Mouse (Mus musculus) layer of hippocampus, postnatal 10 days (tissue): ENCODE measurements around the gene Zfp946. TPM values are rescaled to one million over a fixed set of nuclear protein-coding genes. Genes with fewer than 3 reads are reported as not detected.

ENCODE experiments used
- DNase-seq, 2 experiments: peaks; one replicate each; pipeline ENCODE4 v3.0.0; 2021; ENCODE audit warnings: low spot score in 2 of 2
- long read RNA-seq: library from polyadenylated mRNA; stranded (forward); transcript quantifications from one replicate; pipeline ENCODE4 v2.0.0, GENCODE M21; 2023
- total RNA-seq, 2 experiments: library from RNA; stranded (reverse); gene quantifications; 2 replicates each; pipeline ENCODE4 v1.2.3; 2021

The Zfp946 gene
- total RNA-seq: 10 to 100 TPM; 12.2 to 13.3 TPM
- long read RNA-seq, transcript Zfp946-202 (7 exons, 2,926 nt): major isoform, 5 of 13 reads
- long read RNA-seq, partial matches to known transcripts: 3 of 13 reads
- long read RNA-seq, other reads (novel, unspliced or antisense): 5 of 13 reads

DNA sequence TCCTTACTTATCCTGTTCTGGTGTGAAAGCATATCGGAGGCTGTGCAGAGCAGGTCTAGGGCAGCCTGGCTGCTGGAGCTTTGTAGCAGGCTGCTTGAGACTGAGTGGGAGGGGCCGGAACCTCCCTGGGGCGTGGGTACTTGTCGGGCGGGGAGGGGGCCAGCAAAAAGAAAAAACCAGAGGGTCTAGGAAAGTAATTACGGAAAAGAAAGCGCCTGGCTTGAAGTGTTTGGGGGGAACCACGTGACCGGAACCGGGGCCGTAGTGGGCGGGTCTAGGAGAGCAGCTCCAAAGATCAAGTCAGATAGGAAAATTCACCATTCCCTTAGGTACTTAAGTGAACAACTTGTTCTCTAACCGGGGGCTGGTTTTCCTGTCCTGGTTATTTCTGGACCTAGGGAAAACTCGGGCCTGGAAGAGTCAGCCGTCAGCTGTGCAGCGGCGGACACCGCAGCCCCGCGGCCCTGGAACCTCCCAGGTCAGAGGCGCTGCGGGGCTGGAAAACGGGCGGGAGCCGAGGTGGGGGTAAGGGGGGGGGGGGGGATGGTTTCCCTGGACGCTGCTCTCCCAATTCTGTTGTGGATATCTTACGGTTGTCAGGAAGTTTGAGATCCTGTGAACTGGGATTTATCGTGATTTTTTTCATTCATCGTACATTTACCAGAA, at the start of gene Zfp946:
TSS of gene Zfp946 (plus strand) at position 271 of the 666 bp plus-strand sequence.
- DNase-seq: peak; percentile 60 to 74

DNA sequence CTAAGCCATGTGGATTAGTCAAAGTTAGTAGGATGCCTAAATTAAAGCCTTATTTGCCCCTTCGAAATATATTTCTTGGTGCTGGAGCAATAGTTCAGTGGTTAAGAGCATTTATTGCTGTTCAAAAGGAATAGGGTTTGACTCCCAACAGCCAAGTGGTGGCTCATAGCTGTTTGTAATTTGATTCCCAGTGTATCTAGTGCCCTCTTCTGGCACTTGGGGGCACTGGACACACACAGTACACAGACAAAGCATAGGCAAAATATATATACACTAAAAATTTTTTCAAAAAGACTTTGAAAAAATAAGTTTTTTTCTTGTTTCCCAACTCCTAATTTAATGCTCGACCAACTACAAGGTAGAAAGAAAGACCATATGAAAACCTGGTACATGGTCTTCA, 13.3 kb upstream of the Zfp946 start:
- peak in 1 of 2 experiments; percentile 14 for DNase-seq

DNA sequence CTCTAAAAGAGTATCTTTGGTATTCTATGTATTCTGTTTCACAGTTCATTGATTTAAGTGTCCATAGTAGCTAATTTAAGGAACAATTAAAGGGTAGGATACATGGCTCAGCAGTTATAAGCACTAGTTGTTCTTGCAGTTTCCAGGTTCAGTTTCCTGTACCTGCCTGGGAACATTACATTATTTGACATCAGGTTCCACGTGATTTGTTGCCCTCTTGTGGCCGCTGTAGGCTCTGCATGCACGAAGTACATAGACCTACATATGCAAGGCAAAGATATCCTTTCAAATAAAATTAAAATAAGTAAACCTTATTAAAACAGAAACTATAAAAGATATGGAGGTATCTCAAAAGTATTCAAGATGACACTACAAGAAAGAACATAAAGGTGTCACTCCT, 6.5 kb upstream of the Zfp946 start:
- DNase-seq: peak; percentile 67 to 77

DNA sequence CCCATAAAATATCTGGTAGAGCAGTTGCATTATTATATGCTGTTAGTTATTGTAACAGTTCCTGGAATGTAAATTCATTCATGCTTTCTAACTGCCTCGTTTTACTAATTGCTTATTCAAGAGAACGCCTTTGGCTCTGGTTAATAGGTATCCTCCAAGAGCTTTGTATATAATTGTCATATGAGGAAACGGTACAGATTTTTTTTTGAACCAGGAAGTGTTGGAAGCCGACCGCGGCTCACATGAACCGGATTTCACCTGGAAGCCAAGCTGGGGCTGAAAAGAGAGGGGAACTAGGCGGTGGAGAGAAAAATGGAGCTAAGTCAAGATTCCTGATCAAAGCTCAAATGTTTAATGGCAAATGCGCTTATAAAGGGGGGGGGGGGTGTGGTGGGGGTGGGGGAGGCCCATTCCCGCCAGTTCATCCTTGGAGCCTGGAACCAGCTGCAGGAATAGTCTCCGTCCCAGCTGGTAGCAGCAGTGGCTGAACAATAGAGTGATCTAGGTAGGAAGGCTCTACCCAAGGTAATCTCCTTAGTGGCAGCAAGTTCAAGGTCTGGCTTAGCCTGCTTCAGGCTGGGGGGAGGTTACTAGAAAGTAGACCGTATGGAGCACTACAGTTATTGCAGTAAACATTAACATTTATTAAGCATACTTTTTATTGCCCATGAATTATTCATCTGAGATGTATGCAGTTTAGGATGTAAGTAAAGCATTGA, 773 bp downstream of the Zfp946 start:
- no peak for DNase-seq

DNA sequence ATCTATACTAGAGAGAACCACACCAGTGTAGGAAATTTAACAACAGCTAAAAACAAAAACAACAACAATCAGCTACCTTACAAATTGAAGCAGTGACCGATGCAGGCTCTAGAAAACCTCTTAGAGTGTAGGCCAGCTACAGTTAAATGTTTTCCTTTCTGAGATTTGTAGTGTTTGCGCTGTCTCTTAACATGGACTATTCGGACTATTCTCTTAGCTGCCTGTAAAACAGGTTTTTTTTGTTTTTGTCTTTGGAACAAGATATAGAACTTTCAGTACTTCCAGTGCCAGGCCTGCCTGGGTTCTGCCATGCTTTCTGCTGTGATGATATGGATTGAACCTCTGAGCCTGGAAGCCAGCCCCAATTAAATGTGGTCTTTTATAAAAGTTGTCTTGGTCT, 23.7 kb downstream of the Zfp946 start:
- DNase-seq: no peak

DNA sequence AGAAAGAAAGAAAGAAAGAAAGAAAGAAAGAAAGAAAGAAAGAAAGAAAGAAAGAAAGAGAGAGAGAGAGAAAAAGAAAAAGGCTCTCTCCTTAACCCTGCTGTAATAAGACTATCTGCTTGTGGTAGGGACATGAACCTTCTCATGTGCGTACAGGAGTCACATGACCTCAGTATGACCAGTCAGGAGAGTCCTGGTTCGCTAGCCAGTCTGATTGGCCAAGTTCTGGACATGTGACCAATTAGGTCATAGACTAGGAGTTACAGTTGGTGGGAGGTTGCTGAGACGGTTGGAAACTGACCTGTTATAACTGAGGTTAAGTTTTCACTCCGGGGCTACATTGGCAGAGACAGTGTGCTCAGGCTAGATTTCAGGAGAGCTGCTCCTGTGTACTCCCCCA, 73.1 kb downstream of the Zfp946 start:
- no peak for DNase-seq

Other genes starting within 250 kb of the Zfp946 start
- gene Zfp994, start 198.6 kb upstream of the Zfp946 start, total RNA-seq: 1 to 10 TPM; 5.0 to 5.6 TPM
- 10 to 100 TPM; 10.6 to 11.1 TPM for gene CT030661.1, start 109.4 kb upstream of the Zfp946 start, total RNA-seq
- 10 to 100 TPM; 10.1 to 10.7 TPM for gene Zfp944, start 62.8 kb upstream of the Zfp946 start, total RNA-seq
- 10 to 100 TPM; 10.4 to 11.3 TPM for gene Zfp758, start 62.8 kb upstream of the Zfp946 start, total RNA-seq
- not detected for gene Vmn2r111, start 149.3 kb downstream of the Zfp946 start, total RNA-seq
- not detected for gene Vmn2r112, start 176.7 kb downstream of the Zfp946 start, total RNA-seq